15 mouse cellular contexts compared by ENCODE assay signal in the genomic region with DNA sequence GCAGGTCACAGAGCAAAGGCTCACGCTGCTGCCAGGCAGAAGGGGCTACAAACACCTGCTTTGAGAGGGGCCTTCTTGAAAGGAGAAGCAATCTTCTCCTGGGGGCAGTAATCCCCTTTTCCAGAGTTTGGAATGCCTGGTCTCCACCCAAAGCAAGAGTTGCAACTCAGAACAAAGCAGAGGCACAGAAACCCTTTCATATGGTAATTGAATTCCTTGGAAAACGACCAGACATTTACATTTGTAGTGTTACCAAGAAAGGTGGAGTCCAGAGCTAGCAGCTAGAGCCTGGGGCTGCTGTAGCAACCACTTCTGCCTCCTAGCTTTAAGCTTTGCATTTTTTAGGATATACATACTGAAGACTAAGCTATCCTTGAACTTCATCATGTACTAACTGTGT. TPM values are rescaled to one million over a fixed set of nuclear protein-coding genes. Genes with fewer than 3 reads are reported as not detected.
A peak's percentile ranks its signal among the peaks of the same experiment; 100 is the strongest.
DNase-seq lines count a peak whose midpoint lies in the region; ATAC-seq and TF ChIP-seq lines count a peak whose summit lies in the region.
"Had no signal": no experiment of that assay in that cellular context is flagged by ENCODE, and none has a peak within 500 bp of the region (broad histone marks: within the 10 kb centered on the region; RNA-seq: fewer than 3 reads in every experiment).

No protein-coding gene starts in this region.

- no peak overlapping the region for H3K4me3 ChIP-seq in neural tube, embryonic 12.5 days
- H3K4me3 ChIP-seq in forebrain, embryonic 12.5 days (replicated peaks): no peak overlapping the region
- H3K4me3 ChIP-seq in limb, embryonic 14.5 days (replicated peaks; ENCODE audit: low read length): no peak overlapping the region
- H3K4me3 ChIP-seq in heart, embryonic 12.5 days: no peak overlapping the region
- H3K4me3 ChIP-seq: embryonic facial prominence, embryonic 12.5 days; liver, embryonic 13.5 days had no signal

- no peak for DNase-seq in neural tube, embryonic 10.5 days (ENCODE audit: extremely low spot score, low spot score)
- DNase-seq in limb, embryonic 14.5 days (ENCODE audit: low spot score): peak; percentile 75
- DNase-seq in yolk sac, embryonic 10.5 days (ENCODE audit: low spot score): no peak
- DNase-seq in thymus, postnatal 36 days: no peak
- DNase-seq: adrenal gland, postnatal 10 days; cerebellum, adult 9-11 months; liver, embryonic 13.5 days; lung, postnatal 14 days; right cerebral cortex, postnatal 25 days; thymus, adult 2 months had no signal

- no peak overlapping the region for H3K27ac ChIP-seq in neural tube, embryonic 12.5 days
- H3K27ac ChIP-seq in forebrain, embryonic 12.5 days: peak overlapping the region; percentile 60
- 0 out of 2 replicates have a peak overlapping the region, but pooled peaks have one; percentile 5 for H3K27ac ChIP-seq in limb, embryonic 14.5 days (replicated peaks; ENCODE audit: low read depth, low read length)
- no peak overlapping the region for H3K27ac ChIP-seq in heart, embryonic 12.5 days (ENCODE audit: poor library complexity, severe bottlenecking)
- H3K27ac ChIP-seq: embryonic facial prominence, embryonic 12.5 days; liver, embryonic 13.5 days had no signal

- no peak overlapping the region for H3K4me2 ChIP-seq in neural tube, embryonic 12.5 days (replicated peaks)
- no peak overlapping the region for H3K4me2 ChIP-seq in forebrain, embryonic 12.5 days
- no peak overlapping the region for H3K4me2 ChIP-seq in limb, embryonic 14.5 days (replicated peaks; ENCODE audit: low read depth, low read length, severe bottlenecking)
- H3K4me2 ChIP-seq in heart, embryonic 12.5 days: no peak overlapping the region
- H3K4me2 ChIP-seq: embryonic facial prominence, embryonic 12.5 days; liver, embryonic 13.5 days had no signal

- no peaks in the 10 kb centered on the region for H3K36me3 ChIP-seq in neural tube, embryonic 12.5 days
- no peaks in the 10 kb centered on the region for H3K36me3 ChIP-seq in forebrain, embryonic 12.5 days (replicated peaks)
- H3K36me3 ChIP-seq in limb, embryonic 14.5 days (ENCODE audit: control insufficient read depth, insufficient read depth, low read length): no peaks in the 10 kb centered on the region
- H3K36me3 ChIP-seq in heart, embryonic 12.5 days: no peaks in the 10 kb centered on the region
- H3K36me3 ChIP-seq: embryonic facial prominence, embryonic 12.5 days; liver, embryonic 13.5 days had no signal

- no peak overlapping the region for H3K9ac ChIP-seq in neural tube, embryonic 12.5 days
- no peak overlapping the region for H3K9ac ChIP-seq in forebrain, embryonic 12.5 days
- no peak overlapping the region for H3K9ac ChIP-seq in limb, embryonic 14.5 days (ENCODE audit: low read depth, low read length, severe bottlenecking)
- H3K9ac ChIP-seq in heart, embryonic 12.5 days: no peak overlapping the region
- H3K9ac ChIP-seq: embryonic facial prominence, embryonic 12.5 days; liver, embryonic 13.5 days had no signal

- TF ChIP-seq POLR2A in limb, embryonic 14.5 days (IDR thresholded peaks at IDR 0.05; ENCODE audit: borderline replicate concordance, extremely low read depth, insufficient read depth, insufficient read length): no peak

- no peaks in the 10 kb centered on the region for H3K9me3 ChIP-seq in neural tube, embryonic 12.5 days
- no peaks in the 10 kb centered on the region for H3K9me3 ChIP-seq in forebrain, embryonic 12.5 days
- no peaks in the 10 kb centered on the region for H3K9me3 ChIP-seq in limb, embryonic 14.5 days (ENCODE audit: control insufficient read depth, low read length)
- no peaks in the 10 kb centered on the region for H3K9me3 ChIP-seq in heart, embryonic 12.5 days (replicated peaks)
- H3K9me3 ChIP-seq: embryonic facial prominence, embryonic 12.5 days; liver, embryonic 13.5 days had no signal

- ATAC-seq in neural tube, embryonic 12.5 days (ENCODE audit: low FRiP score, low read depth): 0 out of 2 replicates have a peak, but pooled peaks have one; percentile 31
- peak; percentile 67; the same call in 1 of the 2 replicates for ATAC-seq in forebrain, embryonic 12.5 days (ENCODE audit: low FRiP score)
- no peak for ATAC-seq in limb, embryonic 14.5 days (ENCODE audit: low FRiP score, low read depth)
- no peak for ATAC-seq in heart, embryonic 12.5 days (ENCODE audit: insufficient number of reproducible peaks, low FRiP score)
- ATAC-seq: CD4-positive, CD25-positive, alpha-beta regulatory T cell, adult 4 months had no signal

- H3K27me3 ChIP-seq in neural tube, embryonic 12.5 days (replicated peaks): no peaks in the 10 kb centered on the region
- H3K27me3 ChIP-seq in forebrain, embryonic 12.5 days: no peaks in the 10 kb centered on the region
- no peaks in the 10 kb centered on the region for H3K27me3 ChIP-seq in limb, embryonic 14.5 days (ENCODE audit: control insufficient read depth, insufficient read depth, low read length)
- no peaks in the 10 kb centered on the region for H3K27me3 ChIP-seq in heart, embryonic 12.5 days (replicated peaks)
- H3K27me3 ChIP-seq: embryonic facial prominence, embryonic 12.5 days; liver, embryonic 13.5 days had no signal

- 0 out of 2 replicates have a peak, but pooled peaks cover 5% of the 10 kb centered on the region for H3K4me1 ChIP-seq in neural tube, embryonic 12.5 days
- H3K4me1 ChIP-seq in forebrain, embryonic 12.5 days: peaks cover 10% of the 10 kb centered on the region
- H3K4me1 ChIP-seq in limb, embryonic 14.5 days (ENCODE audit: control insufficient read depth, insufficient read depth, low read length): no peaks in the 10 kb centered on the region
- no peaks in the 10 kb centered on the region for H3K4me1 ChIP-seq in heart, embryonic 12.5 days (replicated peaks)
- H3K4me1 ChIP-seq: embryonic facial prominence, embryonic 12.5 days; liver, embryonic 13.5 days had no signal

- WGBS in neural tube, embryonic 12.5 days: 3% methylated on average over 2 of the region's 2 CpGs
- 0% methylated on average over 2 of the region's 2 CpGs for WGBS in forebrain, embryonic 12.5 days
- WGBS in limb, embryonic 14.5 days: 10% methylated on average over 2 of the region's 2 CpGs
- WGBS in heart, embryonic 12.5 days: 25% methylated on average over 2 of the region's 2 CpGs

RNA-seq across cellular contexts. Expression of a gene that starts 30.4 kb away (rescaled TPM):
- polyA plus RNA-seq in neural tube, embryonic 12.5 days (2016; fragmentation: Nextera tagmentation; extraction: Ambion mirVana): 25.5 and 29.1 TPM in 2 replicates
- 21.4 and 26.0 TPM in 2 replicates for polyA plus RNA-seq in forebrain, embryonic 12.5 days (2016; fragmentation: Nextera tagmentation; extraction: Ambion mirVana)
- polyA plus RNA-seq in limb, embryonic 14.5 days (2012; rRNA removed): 21.3 and 22.2 TPM in 2 replicates
- polyA plus RNA-seq in limb, embryonic 14.5 days (2014; fragmentation: Nextera tagmentation; extraction: Ambion mirVana): 40.5 and 42.2 TPM in 2 replicates
- polyA plus RNA-seq in heart, embryonic 12.5 days (2016; fragmentation: Nextera tagmentation; extraction: Ambion mirVana): 12.4 and 14.8 TPM in 2 replicates
- polyA plus RNA-seq: CD4-positive, CD25-positive, alpha-beta regulatory T cell, adult 4 months had no signal

Comparison
In these comparisons a context has a peak if more than half of its experiments do, and no peak if none do; other contexts are left out.
1. ATAC-seq: peak in neural tube, embryonic 12.5 days (single experiment) and forebrain, embryonic 12.5 days (single experiment); none in limb, embryonic 14.5 days (single experiment) and heart, embryonic 12.5 days (single experiment).
2. H3K27ac ChIP-seq: peak in forebrain, embryonic 12.5 days (single experiment) and limb, embryonic 14.5 days (single experiment); none in neural tube, embryonic 12.5 days (single experiment) and heart, embryonic 12.5 days (single experiment).